Mouse (Mus musculus) cerebellum, postnatal 25 days (tissue): Measurements from ENCODE around the gene Efna3.

Source experiments
- DNase-seq, 2 experiments: peaks; one replicate each; pipeline ENCODE4 v3.0.0; 2021; ENCODE audit warnings: mixed read lengths in 2 of 2

The Efna3 gene

GRCm38 (mm10) chr3:89322514-89323165 is at the start of gene Efna3:
TSS of gene Efna3 (minus strand) at chr3:89322965.
- peak; percentile 67 to 77 for DNase-seq

DNA sequence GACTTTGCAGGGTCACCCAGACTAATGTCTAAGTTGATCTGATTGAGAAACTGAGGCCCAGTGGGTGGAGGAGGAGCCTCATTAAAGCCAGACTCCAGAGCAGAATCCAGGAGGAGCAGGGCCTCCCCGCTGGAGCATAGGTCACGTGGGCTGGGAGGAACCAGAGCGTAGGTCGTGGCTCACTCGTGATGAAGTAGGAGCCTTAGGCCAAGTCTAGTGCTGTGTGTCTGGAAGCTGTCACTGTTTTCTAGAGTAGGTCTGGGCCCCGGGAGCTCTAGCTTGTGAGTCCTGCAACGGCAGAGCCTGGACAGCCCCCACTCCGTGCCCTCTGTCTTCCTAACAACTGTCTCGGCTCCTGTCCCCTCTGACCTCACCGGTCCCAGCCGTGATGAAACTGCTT is 44.6 kb upstream of the Efna3 start:
- no peak for DNase-seq

- DNase-seq = no peak
These were observed 43.0 kb upstream of the Efna3 start for GRCm38 (mm10) chr3:89365486-89366414.

GRCm38 (mm10) chr3:89365153-89365485 is 42.4 kb upstream of the Efna3 start, which contains the start of gene Dcst1:
TSS of gene Dcst1 (minus strand) at chr3:89365253.
- no peak for DNase-seq

DNA sequence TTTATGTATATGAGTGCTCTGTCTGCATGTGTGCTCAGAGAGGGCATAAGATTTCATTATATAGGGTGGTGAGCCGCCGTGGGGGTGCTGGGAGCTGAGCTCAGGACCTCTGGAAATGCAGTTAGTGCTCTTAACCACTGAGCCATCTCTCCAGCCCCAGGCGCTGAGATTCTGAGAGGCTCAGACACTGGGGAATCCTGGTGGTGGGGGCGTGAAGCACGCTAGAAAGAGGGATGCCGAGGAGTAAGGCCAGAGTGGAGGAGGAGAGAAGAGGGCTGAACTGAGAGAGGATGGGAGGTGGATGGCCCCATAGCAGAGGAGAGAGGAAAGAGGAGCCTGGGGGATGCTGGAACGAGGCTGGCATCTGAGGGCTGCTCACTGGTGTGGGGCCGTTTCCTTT is 41.9 kb upstream of the Efna3 start:
- no peak for DNase-seq

GRCm38 (mm10) chr3:89361675-89362074 is 38.9 kb upstream of the Efna3 start, which contains the start of gene Dcst2:
TSS of gene Dcst2 (plus strand) at chr3:89361975.
- no peak for DNase-seq

- no peak for DNase-seq
These were observed 37.5 kb upstream of the Efna3 start for GRCm38 (mm10) chr3:89360237-89360636.

DNA sequence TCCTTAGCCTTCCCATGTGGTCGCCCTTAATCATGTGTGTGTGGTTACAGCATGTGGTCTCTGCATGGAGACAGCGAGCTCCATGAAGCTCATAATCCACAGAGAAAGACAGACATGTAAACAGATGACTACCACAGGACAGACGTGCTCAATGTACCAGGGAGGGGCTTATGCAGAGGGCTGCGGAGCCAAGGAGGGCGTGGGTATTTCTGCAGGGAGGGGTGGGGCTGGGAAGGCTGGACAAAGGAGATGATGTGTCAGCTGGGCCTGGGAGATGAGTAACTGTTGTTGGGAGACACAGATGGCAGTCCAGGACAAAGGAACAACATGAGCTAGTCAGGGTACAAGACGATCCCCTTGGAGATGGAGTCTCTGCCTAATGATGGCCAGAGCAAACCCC is 36.9 kb upstream of the Efna3 start:
- DNase-seq = no peak

DNA sequence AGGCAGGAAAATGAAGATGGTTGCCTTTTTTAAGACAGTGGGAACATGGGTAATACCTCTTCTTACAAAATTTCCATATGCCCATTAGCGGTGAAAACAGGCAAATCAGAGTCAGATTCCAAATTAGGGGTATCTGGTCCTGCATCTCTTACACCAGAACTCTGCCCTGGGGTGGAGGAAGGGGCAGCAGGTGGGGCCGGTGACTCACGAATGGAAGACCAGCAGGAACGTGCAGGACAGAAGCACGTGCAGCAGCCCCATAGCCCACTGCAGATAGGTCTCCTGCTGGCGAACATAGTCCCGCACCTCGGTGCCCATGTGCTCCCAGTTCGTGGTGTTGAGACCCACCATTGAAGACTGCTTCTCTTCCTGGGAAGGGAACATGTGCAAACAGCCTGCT is 33.3 kb upstream of the Efna3 start:
- no peak for DNase-seq

DNA sequence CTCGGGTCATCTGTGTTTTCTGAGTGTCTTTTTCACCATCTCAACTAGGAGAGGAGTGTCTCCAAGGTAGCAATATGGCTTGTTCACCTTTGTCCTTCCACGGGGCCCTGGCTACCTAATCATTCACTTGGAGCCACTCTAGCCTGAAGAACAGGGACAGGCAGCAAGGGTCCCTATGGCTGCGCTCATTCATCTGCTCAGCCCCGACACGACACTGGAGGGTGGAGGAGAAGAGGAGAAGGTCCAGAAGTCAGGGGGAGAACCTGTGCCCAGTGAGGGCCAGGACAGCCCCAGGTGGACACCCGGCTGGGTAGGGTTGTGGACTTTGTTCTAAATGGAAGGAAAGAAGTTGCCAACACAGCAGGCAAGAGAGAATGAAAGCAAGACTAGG is 32.7 kb upstream of the Efna3 start:
- DNase-seq = no peak

DNA sequence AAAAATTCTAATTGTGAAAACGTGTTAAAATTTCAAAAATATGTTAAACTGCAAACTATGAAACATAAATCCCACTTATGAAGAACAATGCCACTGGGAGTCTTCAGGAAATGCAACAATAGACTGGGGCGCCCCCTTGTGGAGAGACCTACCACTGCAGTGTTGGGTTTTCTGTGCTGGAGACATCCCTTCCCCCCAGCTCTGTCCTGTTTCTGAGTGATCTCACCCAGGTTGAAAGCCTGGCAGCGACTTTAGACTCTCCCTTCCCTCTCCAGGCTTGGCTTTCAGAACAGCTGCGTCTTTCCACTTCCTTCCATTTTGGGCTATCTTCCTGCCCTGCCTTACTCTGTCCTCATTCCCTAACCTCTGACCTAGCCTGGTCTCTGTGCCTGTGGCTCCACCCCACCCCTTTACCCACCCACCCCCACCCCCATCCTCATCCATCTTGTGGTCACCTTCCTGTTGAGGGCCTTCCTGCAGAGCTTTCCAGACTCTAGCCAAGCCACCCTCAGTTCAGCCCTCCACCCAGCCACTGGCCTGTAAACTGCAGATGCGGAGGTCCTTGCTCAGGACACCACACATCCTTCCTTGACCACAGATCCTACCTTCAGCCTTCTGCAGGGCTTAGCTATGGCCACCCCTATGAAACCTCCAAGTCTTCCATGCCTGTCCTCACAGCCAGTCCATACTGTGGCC is 32.2 kb upstream of the Efna3 start:
- DNase-seq = peak; percentile 91 to 93

GRCm38 (mm10) chr3:89351271-89351670 is 28.5 kb upstream of the Efna3 start:
- no peak for DNase-seq

DNA sequence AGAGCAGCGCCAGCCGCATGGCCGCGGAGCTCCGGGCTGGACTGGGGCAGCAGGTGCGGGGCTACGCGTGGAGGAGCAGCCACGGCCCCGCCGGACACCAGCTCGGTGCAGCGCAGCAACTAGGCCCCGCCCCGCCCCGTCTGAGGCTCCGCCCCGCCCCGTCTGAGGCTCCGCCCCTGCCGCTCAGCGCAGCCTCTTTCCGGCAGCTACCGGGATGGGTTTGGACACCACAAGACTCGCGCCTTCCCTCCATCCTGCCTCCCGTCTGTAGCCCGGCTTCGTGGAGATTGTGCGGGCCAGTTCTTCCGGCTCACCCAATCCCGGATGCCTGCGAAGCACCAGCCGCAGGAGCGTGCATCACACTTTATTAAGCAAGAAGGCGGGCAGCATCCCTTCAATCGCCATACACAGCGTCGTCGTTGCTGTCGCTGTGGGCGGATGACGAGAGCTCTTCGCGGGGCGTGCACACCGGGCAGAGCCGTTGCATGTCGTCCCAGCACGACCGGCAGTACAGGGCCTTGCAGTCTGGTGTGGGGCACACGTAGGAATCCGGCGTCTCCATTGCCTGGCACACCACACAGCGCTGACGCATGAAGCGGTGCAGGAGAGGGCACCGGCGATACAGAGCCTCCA is 27.2 kb upstream of the Efna3 start, which contains the start of gene Adam15:
TSS of gene Adam15 (minus strand) at position 128 of the 633 bp plus-strand sequence.
- peak; percentile 97 to 98 for DNase-seq

- peak; percentile 54 to 56 for DNase-seq
These were observed 26.4 kb upstream of the Efna3 start for GRCm38 (mm10) chr3:89348911-89349868.

DNA sequence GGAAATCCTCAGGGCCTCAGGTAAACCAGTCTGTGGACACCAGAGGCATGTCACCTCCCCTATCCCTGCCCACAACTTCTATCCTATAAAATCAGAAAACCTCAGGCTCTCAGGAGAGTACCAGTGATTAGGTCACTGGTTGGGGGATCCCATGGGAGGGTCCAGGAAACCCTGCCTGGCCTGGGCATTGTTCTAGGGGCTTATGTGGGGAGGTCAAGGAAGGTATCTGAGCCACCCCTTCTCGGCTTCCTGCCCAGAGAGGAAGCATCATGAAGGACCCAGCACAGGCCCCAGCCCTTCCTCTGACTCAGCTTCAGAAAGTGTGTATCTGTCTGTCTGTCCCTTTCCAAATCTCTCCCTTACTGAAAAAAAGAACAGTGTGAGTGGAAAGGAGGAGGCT is 25.2 kb upstream of the Efna3 start:
- DNase-seq = no peak

DNA sequence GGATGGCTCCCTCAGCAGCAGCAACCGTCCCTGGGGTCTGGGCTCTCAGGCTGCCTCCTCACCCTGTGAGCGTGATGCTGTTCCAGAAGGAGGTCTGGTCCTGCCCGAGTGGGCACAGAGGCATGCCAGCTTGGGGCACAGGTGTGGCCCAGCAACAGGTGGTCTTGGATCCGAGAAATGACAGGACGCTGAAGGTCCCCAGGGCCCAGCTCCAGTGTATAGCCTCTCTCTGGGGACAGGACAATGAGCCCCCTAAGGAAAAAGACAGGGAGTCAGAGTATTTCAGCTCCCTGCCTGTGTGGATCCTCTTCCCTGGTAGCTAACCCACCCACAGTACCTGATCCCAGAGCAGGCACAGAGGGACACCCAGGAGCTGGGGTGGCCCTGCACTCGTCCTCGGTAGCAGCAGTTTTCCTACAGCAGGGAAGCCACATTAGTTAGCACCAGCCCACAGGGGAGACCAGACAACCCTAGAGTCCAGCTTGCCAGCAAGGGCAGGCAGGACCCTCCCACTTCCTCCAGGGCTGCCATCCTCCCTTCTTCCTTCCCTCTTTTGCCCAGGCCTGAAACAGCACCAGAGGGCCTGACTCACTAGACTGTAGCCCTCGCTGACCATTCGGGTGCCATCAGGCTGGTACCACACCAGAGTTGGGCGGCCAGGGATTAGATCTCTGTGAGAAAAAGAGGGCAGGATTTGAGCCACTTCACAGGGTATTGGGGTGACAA is 24.2 kb upstream of the Efna3 start:
- DNase-seq = no peak

- DNase-seq = no peak
These were observed 20.5 kb upstream of the Efna3 start for GRCm38 (mm10) chr3:89343279-89343678.

DNA sequence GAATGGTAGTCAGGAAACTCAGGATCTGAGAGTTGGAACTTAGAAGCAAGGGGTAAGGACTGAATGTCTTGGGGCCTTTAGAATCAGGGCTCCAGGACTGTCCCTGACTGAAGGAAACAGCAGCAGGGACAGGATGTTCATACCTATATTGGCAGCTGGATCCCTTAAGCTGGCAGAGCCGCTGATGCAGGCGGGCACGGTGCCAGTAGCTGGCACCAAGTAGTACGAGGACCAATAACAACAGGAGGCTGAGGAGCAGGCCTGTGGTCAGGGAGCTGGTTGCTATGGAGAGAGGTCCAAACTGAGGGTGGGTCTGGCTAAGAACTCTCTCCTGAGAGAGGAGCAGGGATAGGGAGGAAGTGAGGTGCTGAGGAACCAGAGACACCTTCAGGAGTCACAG is 19.0 kb upstream of the Efna3 start:
- DNase-seq = peak in 1 of 2 experiments; percentile 31

- peak; percentile 80 to 87 for DNase-seq
These were observed 17.7 kb upstream of the Efna3 start for GRCm38 (mm10) chr3:89340465-89340864.

- DNase-seq = peak; percentile 66 to 74
These were observed 16.7 kb upstream of the Efna3 start for GRCm38 (mm10) chr3:89339416-89339815.
